Mouse (Mus musculus): Measurements from ENCODE around the gene Ssh2. TPM values are rescaled to one million over a fixed set of nuclear protein-coding genes. Genes with fewer than 3 reads are reported as not detected.

The Ssh2 gene
- total RNA-seq (2021), result 10 to 100 TPM; 32.9 to 35.4 TPM
- long read RNA-seq, full-length matches to known transcripts, result 3 of 18 reads
- long read RNA-seq, partial matches to known transcripts, result 10 of 18 reads
- long read RNA-seq, other reads (novel, unspliced or antisense), result 5 of 18 reads

- DNase-seq (ENCODE audit: low spot score in 2 of 2), result peak; percentile 75 to 85
These were observed at the start of gene Ssh2 for GRCm38 (mm10) chr11:77215951-77216760. Gene Ssh2, plus strand, starts transcription at chr11:77216287.

GRCm38 (mm10) chr11:77173731-77174130, 42.4 kb upstream of the Ssh2 start:
- DNase-seq (ENCODE audit: low spot score in 2 of 2), result peak in 1 of 2 experiments; percentile 35

GRCm38 (mm10) chr11:77174531-77174930, 41.6 kb upstream of the Ssh2 start:
- peak in 1 of 2 experiments; percentile 66 for DNase-seq (ENCODE audit: low spot score in 2 of 2)

- no peak for DNase-seq (ENCODE audit: low spot score in 2 of 2)
These were observed 36.3 kb upstream of the Ssh2 start for GRCm38 (mm10) chr11:77179771-77180170.

DNA sequence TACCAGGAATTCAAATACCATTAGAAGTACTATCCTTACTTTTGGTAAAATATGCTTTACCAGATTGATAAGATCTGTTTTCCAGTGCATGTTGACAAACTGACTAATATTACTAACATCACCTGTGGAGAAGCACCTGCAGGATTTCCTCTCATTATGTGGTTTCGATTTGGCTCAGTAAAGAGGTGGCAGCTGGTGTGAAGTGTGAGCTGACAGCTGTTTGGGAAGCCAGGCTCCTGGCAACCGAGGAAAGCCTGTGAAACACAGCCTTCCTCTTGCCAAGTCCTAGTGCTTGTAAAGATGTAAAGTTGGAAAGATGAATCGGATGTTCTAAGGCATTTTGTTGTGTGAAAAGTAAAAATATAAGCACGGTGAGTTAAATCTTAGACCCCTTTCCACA, 35.2 kb upstream of the Ssh2 start:
- peak in 1 of 2 experiments; percentile 54 for DNase-seq (ENCODE audit: low spot score in 2 of 2)

GRCm38 (mm10) chr11:77181528-77181927, 34.6 kb upstream of the Ssh2 start:
- no peak for DNase-seq (ENCODE audit: low spot score in 2 of 2)

GRCm38 (mm10) chr11:77182041-77182440, 34.0 kb upstream of the Ssh2 start:
- DNase-seq (ENCODE audit: low spot score in 2 of 2), result no peak

GRCm38 (mm10) chr11:77182616-77183015, 33.5 kb upstream of the Ssh2 start:
- DNase-seq (ENCODE audit: low spot score in 2 of 2), result no peak

GRCm38 (mm10) chr11:77184926-77185325, 31.2 kb upstream of the Ssh2 start:
- peak in 1 of 2 experiments; percentile 42 for DNase-seq (ENCODE audit: low spot score in 2 of 2)

DNA sequence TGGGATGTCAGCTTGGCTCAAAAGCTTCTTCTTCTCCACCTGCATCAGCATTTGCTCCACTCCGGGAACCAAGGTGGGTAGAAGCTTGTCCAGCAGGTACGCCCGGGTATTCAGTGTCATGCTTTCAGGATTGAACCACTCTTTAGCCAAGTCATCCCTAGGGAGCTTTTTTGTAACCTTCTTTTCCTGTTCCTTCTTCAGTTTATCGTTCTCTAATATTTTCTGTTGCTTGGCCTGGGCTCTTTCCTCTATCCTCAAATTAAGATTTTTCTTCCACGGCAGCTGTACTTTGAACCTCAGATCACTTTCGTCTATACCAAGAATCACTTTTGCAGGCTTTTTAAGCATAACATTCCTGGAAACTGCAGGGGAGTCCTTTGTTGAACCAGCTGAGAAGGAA, 27.2 kb upstream of the Ssh2 start, which contains the start of gene Efcab5:
Efcab5 (minus strand) TSS at position 101 of the 400 bp plus-strand sequence.
- no peak for DNase-seq (ENCODE audit: low spot score in 2 of 2)

DNA sequence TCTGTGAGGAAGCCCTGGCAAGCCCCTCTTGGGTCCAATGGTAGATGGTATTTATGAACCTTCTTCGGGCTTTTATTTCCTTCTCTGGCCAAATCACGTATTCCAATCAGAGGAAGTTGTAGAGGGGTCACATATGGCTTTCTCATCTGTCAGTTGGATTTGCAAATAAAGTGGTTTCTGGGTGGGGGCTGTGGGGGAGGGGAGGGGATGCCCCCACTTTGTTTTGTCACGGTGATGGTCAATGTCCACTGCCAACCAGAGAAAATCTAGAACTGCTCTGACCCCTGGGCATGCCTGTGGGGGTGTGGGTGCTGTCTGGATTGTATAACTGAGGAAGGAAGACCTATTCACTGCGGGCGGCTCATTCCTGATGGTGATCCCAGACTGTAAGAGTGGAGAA, 22.7 kb upstream of the Ssh2 start:
- DNase-seq (ENCODE audit: low spot score in 2 of 2), result no peak

DNA sequence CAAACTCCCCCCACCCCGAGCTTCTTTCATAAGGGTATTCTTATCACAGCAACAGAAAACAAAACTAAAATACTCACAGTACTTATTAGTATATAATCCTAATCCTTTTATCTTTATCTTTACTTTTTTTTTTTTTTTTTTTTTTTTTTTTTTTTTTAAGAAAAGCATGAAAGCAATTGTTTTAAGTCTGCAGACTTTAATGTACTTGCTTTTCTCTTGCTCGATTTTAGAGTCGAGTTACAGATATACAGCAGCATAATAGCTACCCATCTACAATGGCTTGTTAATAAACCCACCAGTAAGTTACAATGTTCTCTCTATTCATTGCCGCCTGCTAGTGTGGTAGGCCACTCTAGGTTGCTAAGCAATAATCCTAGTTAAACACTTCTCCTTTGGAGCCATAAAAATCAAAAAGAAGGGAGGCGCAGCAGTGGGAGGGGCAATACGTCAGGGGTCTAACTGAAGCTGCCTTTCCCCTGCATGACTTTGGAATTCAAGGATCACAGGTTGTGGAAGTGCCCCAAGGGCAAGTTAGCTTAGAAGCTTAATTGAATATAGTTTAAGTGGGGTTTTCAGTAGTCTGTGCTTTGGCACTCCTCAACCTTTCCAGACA, 22.0 kb upstream of the Ssh2 start:
- DNase-seq (ENCODE audit: low spot score in 2 of 2), result no peak

DNA sequence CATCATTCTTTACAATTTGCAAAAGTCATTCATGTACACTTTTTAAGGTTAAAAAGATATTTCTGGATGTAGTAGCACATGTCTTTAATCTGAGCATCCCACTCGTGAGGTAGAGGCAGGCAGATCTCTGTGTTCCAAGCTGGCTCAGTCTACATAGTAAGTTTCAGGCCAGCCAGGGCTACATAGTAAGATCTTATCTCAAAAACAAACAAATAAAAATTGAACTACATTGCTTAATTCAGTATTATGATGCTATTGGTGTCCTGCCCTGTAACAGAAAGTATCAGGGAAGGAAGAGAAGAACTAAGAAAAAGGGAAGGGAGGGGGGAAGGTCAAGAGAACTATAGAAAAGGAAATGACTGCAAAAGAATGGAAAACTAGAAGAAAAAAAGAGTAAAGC, 21.3 kb upstream of the Ssh2 start:
- DNase-seq (ENCODE audit: low spot score in 2 of 2), result no peak

DNA sequence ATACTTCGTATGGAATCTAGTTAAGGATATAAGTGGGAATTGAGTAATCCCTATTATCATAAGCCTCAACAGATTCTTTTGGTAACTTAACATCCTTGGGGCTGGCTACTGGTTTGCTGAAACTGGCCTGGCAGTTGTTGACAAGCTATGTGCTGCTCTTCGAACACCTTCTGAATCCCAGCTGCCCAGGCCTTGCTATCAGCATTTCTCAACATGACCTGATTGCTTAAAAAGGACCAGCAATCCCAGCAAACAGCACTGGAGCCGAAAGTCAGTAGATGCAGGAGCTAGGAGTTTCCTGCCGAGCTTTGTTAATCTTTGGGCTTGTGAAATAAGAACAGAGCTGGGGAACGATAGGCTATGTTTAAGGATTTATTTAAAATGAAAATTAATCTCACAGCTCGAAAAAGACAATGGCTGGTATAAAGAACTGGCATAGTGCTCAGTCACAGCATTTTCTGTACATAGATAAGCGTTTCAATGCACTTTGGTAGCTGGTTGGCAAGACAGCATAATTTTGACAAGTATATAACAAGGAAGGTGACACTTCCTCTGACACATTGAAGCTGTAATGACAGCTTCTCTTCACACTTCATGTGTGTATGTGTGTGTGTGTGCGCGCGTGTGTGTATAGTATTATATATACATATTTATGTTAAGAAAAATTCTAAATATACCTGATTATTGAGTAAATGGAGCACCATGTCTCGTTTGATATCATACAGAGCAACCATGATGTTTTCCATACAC, 20.6 kb upstream of the Ssh2 start:
- DNase-seq (ENCODE audit: low spot score in 2 of 2), result no peak

GRCm38 (mm10) chr11:77196181-77197143, 19.6 kb upstream of the Ssh2 start:
- no peak for DNase-seq (ENCODE audit: low spot score in 2 of 2)

- DNase-seq (ENCODE audit: low spot score in 2 of 2), result no peak
These were observed 16.5 kb upstream of the Ssh2 start for GRCm38 (mm10) chr11:77199636-77200035.

DNA sequence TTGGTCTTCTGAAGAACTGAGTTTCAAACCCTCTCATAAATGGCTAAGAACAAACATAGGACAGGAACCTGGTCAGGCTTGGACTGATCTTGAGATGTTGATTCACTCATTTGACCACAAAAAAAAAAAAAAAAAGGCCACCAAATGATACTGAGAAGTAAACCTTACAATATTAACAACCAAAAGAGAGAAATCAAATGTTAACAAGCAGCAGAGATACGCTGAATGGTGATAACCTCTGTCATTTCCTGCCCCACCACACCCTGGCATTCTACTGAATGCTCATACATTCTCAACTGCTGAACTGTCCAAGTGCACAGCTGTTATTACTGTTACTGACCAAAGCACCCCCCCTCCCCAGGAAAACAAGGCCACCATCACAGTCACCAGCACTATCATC, 15.4 kb upstream of the Ssh2 start:
- no peak for DNase-seq (ENCODE audit: low spot score in 2 of 2)

- DNase-seq (ENCODE audit: low spot score in 2 of 2), result no peak
These were observed 1.9 kb upstream of the Ssh2 start for GRCm38 (mm10) chr11:77214142-77214692.

- DNase-seq (ENCODE audit: low spot score in 2 of 2), result peak; percentile 43 to 78
These were observed 1.3 kb upstream of the Ssh2 start for GRCm38 (mm10) chr11:77214755-77215154.

DNA sequence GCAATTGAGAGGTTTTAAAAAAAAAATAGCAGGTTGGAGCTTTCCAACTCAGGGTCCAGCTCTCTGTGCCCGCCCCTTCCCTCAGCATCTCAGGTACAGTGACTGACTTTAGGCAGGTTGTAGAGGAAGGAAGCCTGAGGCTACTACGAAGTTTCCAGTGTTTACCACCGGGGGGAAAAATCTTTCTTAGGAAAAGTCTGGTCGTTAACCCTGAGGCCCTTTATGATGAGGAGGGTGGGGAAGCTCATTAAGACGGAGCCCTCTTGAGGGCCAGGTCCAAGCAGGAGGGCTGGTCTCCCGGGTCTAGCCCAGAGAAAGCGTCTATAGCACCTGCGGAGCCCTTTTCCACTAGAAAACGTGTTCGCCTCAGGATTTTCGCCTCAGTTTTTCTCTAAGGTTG, 604 bp upstream of the Ssh2 start:
- DNase-seq (ENCODE audit: low spot score in 2 of 2), result no peak
